Mouse (Mus musculus) limb, embryonic 15.5 days (tissue): ENCODE measurements around the gene Olfr348. TPM values are rescaled to one million over a fixed set of nuclear protein-coding genes. Genes with fewer than 3 reads are reported as not detected.

Experiments
- ATAC-seq: fragments of 200-750 bp; cut with Nextera tagmentation; 2 replicates; pipeline ENCODE4 v1.8.0; 2017; ENCODE audit warnings: low read depth, moderate TSS enrichment; ENCODE audit not compliant: insufficient number of reproducible peaks, low FRiP score, low TSS enrichment
- H3K27ac ChIP-seq: fragments of 300-500 bp; sonication (generic); 2 replicates; pipeline ENCODE4 v1.5.1; 2015; ENCODE audit warnings: moderate library complexity, mild to moderate bottlenecking, inconsistent platforms
- H3K27me3 ChIP-seq: fragments of 300-500 bp; sonication (generic); 2 replicates; pipeline ENCODE4 v1.6.1; 2015; ENCODE audit warnings: inconsistent platforms
- H3K36me3 ChIP-seq: fragments of 300-500 bp; sonication (generic); 2 replicates; pipeline ENCODE4 v1.6.1; 2015; ENCODE audit warnings: inconsistent platforms
- H3K4me1 ChIP-seq: fragments of 300-500 bp; sonication (generic); 2 replicates; pipeline ENCODE4 v1.6.1; 2015; ENCODE audit warnings: inconsistent platforms
- H3K4me2 ChIP-seq: fragments of 300-500 bp; sonication (generic); 2 replicates; pipeline ENCODE4 v1.6.1; 2015; ENCODE audit warnings: mild to moderate bottlenecking, inconsistent platforms
- H3K4me3 ChIP-seq: fragments of 300-500 bp; sonication (generic); 2 replicates; pipeline ENCODE4 v1.5.1; 2015; ENCODE audit warnings: mild to moderate bottlenecking, inconsistent platforms
- H3K9ac ChIP-seq: fragments of 300-500 bp; sonication (generic); 2 replicates; pipeline ENCODE4 v1.6.1; 2015; ENCODE audit warnings: inconsistent platforms
- H3K9me3 ChIP-seq: fragments of 300-500 bp; sonication (generic); 2 replicates; pipeline ENCODE4 v1.6.1; 2016; ENCODE audit warnings: inconsistent platforms
- WGBS: fragments of 180-500 bp; shearing (Covaris S2); methylation state at CpG from one replicate; pipeline ENCODE4 v1.1.7; 2015; 5-methylcytosine and 5-hydroxymethylcytosine counted together
- polyA plus RNA-seq: library from polyadenylated mRNA; unstranded; fragments of >200 nt; fragmentation: Nextera tagmentation; extraction: Ambion mirVana; gene quantifications from 2 replicates; pipeline ENCODE4 v1.2.1, GENCODE M21; 2015

The Olfr348 gene
- not detected in 2 replicates for polyA plus RNA-seq

GRCm38 (mm10) chr2:36783976-36784375 is at the start of gene Olfr348:
Gene Olfr348 (plus strand): TSS chr2:36784276.
- Histone ChIP-seq H3K9ac (no peak within 1 kb of the TSS), H3K27ac (no peak within 1 kb of the TSS), H3K36me3 (no peaks in the 10 kb centered on the region), H3K4me3 (no peak within 1 kb of the TSS), H3K27me3 (no peaks in the 10 kb centered on the region), H3K9me3 (no peaks in the 10 kb centered on the region), H3K4me1 (no peaks in the 10 kb centered on the region), H3K4me2 (no peak within 1 kb of the TSS)
- WGBS: 71% methylated on average over 2 of the region's 2 CpGs
- ATAC-seq: no peak

DNA sequence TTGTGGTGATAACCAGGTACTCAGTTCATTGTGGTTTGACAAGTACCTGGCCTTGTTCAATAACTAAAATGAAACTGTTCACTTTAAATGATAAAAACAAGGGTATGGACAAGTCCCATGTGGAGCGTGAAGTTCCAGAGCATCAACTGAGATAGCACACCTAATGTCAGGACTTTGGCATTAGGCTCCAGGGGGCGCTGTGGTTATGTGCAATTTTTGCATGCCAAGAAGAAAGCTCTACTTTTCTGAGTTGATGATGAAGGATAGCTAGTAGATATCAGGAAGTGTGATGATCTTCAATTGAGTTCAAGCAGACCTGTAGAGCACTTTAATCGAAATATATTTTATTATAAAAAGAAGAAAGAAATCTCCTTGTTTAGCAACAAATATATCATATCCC is 47.9 kb upstream of the Olfr348 start:
- no peaks in the 10 kb centered on the region for H3K9me3 ChIP-seq
- no peak overlapping the region for H3K27ac ChIP-seq
- H3K4me1 ChIP-seq: no peaks in the 10 kb centered on the region
- no peak overlapping the region for H3K9ac ChIP-seq
- H3K4me3 ChIP-seq: no peak overlapping the region
- 61% methylated on average over 3 of the region's 3 CpGs for WGBS
- no peaks in the 10 kb centered on the region for H3K27me3 ChIP-seq
- no peaks in the 10 kb centered on the region for H3K36me3 ChIP-seq
- H3K4me2 ChIP-seq: no peak overlapping the region
- ATAC-seq: no peak

DNA sequence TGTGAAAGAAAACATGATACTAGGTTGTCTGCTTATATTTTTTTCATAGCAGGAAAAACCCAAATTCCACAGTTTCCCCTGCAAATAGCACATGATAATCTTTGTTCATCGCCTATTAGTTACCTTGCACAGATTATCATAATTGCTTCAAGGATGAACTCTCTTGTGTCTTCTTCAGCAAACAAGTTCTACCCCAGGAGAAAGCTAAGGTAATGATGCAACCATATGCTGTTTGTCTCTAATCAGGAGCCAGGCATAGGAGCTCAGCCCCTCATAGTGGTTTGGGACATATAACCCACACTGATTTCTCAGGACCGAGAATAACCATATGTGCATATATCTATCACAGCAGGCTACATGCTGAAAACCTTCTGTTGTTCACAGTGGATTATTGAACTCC is 6.2 kb downstream of the Olfr348 start, which contains the start of gene Olfr50:
TSS of gene Olfr50 (plus strand) at position 301 of the 400 bp plus-strand sequence.
- no peaks in the 10 kb centered on the region for H3K9me3 ChIP-seq
- H3K36me3 ChIP-seq: no peaks in the 10 kb centered on the region
- H3K4me1 ChIP-seq: no peaks in the 10 kb centered on the region
- no peak within 1 kb of the TSS for H3K4me2 ChIP-seq
- no peak for ATAC-seq
- no peak within 1 kb of the TSS for H3K27ac ChIP-seq
- H3K27me3 ChIP-seq: no peaks in the 10 kb centered on the region
- WGBS: 85% methylated on average over 2 of the region's 2 CpGs
- no peak within 1 kb of the TSS for H3K4me3 ChIP-seq
- H3K9ac ChIP-seq: no peak within 1 kb of the TSS

- no peak within 1 kb of the TSS for H3K9ac ChIP-seq
- H3K4me3 ChIP-seq: no peak within 1 kb of the TSS
- no peaks in the 10 kb centered on the region for H3K27me3 ChIP-seq
- WGBS: 57% methylated on average over 1 of the region's 1 CpGs
- H3K36me3 ChIP-seq: no peaks in the 10 kb centered on the region
- no peak for ATAC-seq
- 0 out of 2 replicates have a peak, but pooled peaks cover 6% of the 10 kb centered on the region for H3K9me3 ChIP-seq
- no peaks in the 10 kb centered on the region for H3K4me1 ChIP-seq
- no peak within 1 kb of the TSS for H3K27ac ChIP-seq
- no peak within 1 kb of the TSS for H3K4me2 ChIP-seq
Observed at GRCm38 (mm10) chr2:36816932-36817331, 32.9 kb downstream of the Olfr348 start, which contains the start of gene Olfr3. Gene Olfr3 (minus strand): TSS chr2:36817032.

Other genes starting within 250 kb of the Olfr348 start
- gene Olfr344, start 217.6 kb upstream of the Olfr348 start, polyA plus RNA-seq: not detected in 2 replicates
- gene Olfr345, start 144.2 kb upstream of the Olfr348 start, polyA plus RNA-seq: not detected in 2 replicates
- gene Olfr346, start 98.5 kb upstream of the Olfr348 start, polyA plus RNA-seq: not detected in 2 replicates
- not detected in 2 replicates for gene Olfr347, start 52.4 kb upstream of the Olfr348 start, polyA plus RNA-seq
- not detected in 2 replicates for gene Olfr50, start 6.3 kb downstream of the Olfr348 start, polyA plus RNA-seq
- gene Olfr3, start 32.8 kb downstream of the Olfr348 start, polyA plus RNA-seq: not detected in 2 replicates
- not detected in 2 replicates for gene Olfr350, start 62.0 kb downstream of the Olfr348 start, polyA plus RNA-seq
- gene Olfr351, start 78.4 kb downstream of the Olfr348 start, polyA plus RNA-seq: not detected in 2 replicates
- not detected in 2 replicates for gene Olfr352, start 84.2 kb downstream of the Olfr348 start, polyA plus RNA-seq
- not detected in 2 replicates for gene Olfr353, start 108.7 kb downstream of the Olfr348 start, polyA plus RNA-seq
- gene Olfr354, start 121.4 kb downstream of the Olfr348 start, polyA plus RNA-seq: not detected in 2 replicates
- not detected in 2 replicates for gene Olfr355, start 144.6 kb downstream of the Olfr348 start, polyA plus RNA-seq
- gene Olfr356, start 152.8 kb downstream of the Olfr348 start, polyA plus RNA-seq: not detected in 2 replicates
- gene Olfr357, start 209.6 kb downstream of the Olfr348 start, polyA plus RNA-seq: not detected in 2 replicates
- gene Olfr358, start 225.1 kb downstream of the Olfr348 start, polyA plus RNA-seq: not detected in 2 replicates